Mouse (Mus musculus): ENCODE results near the gene Plod3.

The Plod3 gene

GRCm38 (mm10) chr5:137026092-137026491, 39.3 kb downstream of the Plod3 start, which contains the start of gene Vgf:
Gene Vgf (plus strand): TSS chr5:137026392.
- DNase-seq, result no peak

GRCm38 (mm10) chr5:137028561-137029272, 41.9 kb downstream of the Plod3 start:
- no peak for DNase-seq

- no peak for DNase-seq
These were observed 42.4 kb downstream of the Plod3 start for GRCm38 (mm10) chr5:137029273-137029585.

- peak; percentile 91 for DNase-seq
These were observed 43.0 kb downstream of the Plod3 start for GRCm38 (mm10) chr5:137029643-137030415.

GRCm38 (mm10) chr5:137030416-137030810, 43.6 kb downstream of the Plod3 start:
- DNase-seq, result no peak

- DNase-seq, result peak; percentile 27
These were observed 44.5 kb downstream of the Plod3 start for GRCm38 (mm10) chr5:137031076-137032032.

GRCm38 (mm10) chr5:137032033-137032421, 45.2 kb downstream of the Plod3 start:
- DNase-seq, result peak; percentile 34

GRCm38 (mm10) chr5:137032641-137033074, 45.8 kb downstream of the Plod3 start:
- peak; percentile 72 for DNase-seq

GRCm38 (mm10) chr5:137036211-137036610, 49.4 kb downstream of the Plod3 start:
- DNase-seq, result no peak

- no peak for DNase-seq
These were observed 52.6 kb downstream of the Plod3 start for GRCm38 (mm10) chr5:137039453-137039852.

- DNase-seq, result no peak
These were observed 54.6 kb downstream of the Plod3 start for GRCm38 (mm10) chr5:137041442-137041841.

- DNase-seq, result no peak
These were observed 57.2 kb downstream of the Plod3 start for GRCm38 (mm10) chr5:137043997-137044396.

GRCm38 (mm10) chr5:137045402-137046323, 58.8 kb downstream of the Plod3 start, which contains the start of gene Ap1s1:
Gene Ap1s1 (minus strand): TSS chr5:137046135.
- peak; percentile 99 for DNase-seq
